Mouse (Mus musculus): ENCODE measurements around the gene Slit3.

- TF ChIP-seq CTCF (IDR thresholded peaks at IDR 0.05; ENCODE audit: low read depth) (no peak), EP300 (IDR thresholded peaks at IDR 0.05; ENCODE audit: low read depth) (no peak)
Measured at GRCm38 (mm10) chr11:35307992-35308391, 187.0 kb downstream of the Slit3 start.

Measured in liver, embryonic 14.5 days (tissue).